Mouse (Mus musculus) MEL (cell line): ENCODE measurements at regions not wholly inside any gene's neighbourhood (a gene's known extent, or its start where the extent isn't known, plus 50 kb on each side); places are given as distances from the start of the nearest gene placed in this dataset.

Source experiments
- DNase-seq: peaks from one replicate; pipeline ENCODE4 v3.0.0; 2011; ENCODE audit warnings: low read depth, low spot score
- H3K27ac ChIP-seq: 2 replicates; pipeline ENCODE4 v1.5.1; 2012; ENCODE audit warnings: low read depth, mild to moderate bottlenecking, control low read depth, low read length, moderate library complexity; ENCODE audit not compliant: control insufficient read depth
- H3K27me3 ChIP-seq, 2 experiments: fragments of 150-350 bp in 1 of 2; sonication (generic) in 1 of 2; 2 replicates each; pipeline ENCODE4 v1.6.1; 2012; ENCODE audit warnings: low read length in 2 of 2, mild to moderate bottlenecking in 2 of 2, improper control_type of control experiment in 1 of 2, moderate library complexity in 1 of 2; ENCODE audit not compliant: insufficient read depth in 2 of 2, control insufficient read depth in 1 of 2
- H3K36me3 ChIP-seq, 2 experiments: 2 replicates each; pipeline ENCODE4 v1.6.1; 2012 to 2014; ENCODE audit warnings: low read length in 2 of 2, improper control_type of control experiment in 1 of 2, inconsistent platforms in 1 of 2, mild to moderate bottlenecking in 1 of 2; ENCODE audit not compliant: insufficient read depth in 2 of 2, control insufficient read depth in 1 of 2
- H3K4me1 ChIP-seq, 2 experiments: fragments of 150-350 bp in 1 of 2; sonication (generic) in 1 of 2; 2 replicates each; pipeline ENCODE4 v1.6.1; 2012; ENCODE audit warnings: low read length in 2 of 2, improper control_type of control experiment in 1 of 2, mild to moderate bottlenecking in 1 of 2; ENCODE audit not compliant: insufficient read depth in 2 of 2, control insufficient read depth in 1 of 2
- H3K4me3 ChIP-seq, 2 experiments: fragments of 150-350 bp in 1 of 2; sonication (generic) in 1 of 2; 2 replicates each; pipeline ENCODE4 v1.5.1; 2012; ENCODE audit warnings: low read depth in 2 of 2, low read length in 2 of 2, mild to moderate bottlenecking in 2 of 2, moderate library complexity in 2 of 2, control low read depth in 1 of 2, improper control_type of control experiment in 1 of 2; ENCODE audit not compliant: control insufficient read depth in 1 of 2, insufficient read depth in 1 of 2
- H3K79me2 ChIP-seq: 2 replicates; pipeline ENCODE4 v1.6.1; 2012; ENCODE audit warnings: mild to moderate bottlenecking, low read length, moderate library complexity; ENCODE audit not compliant: control insufficient read depth, poor library complexity, insufficient read depth
- H3K9ac ChIP-seq: 2 replicates; pipeline ENCODE4 v1.6.1; 2012; ENCODE audit warnings: low read depth, mild to moderate bottlenecking, control low read depth, low read length, moderate library complexity; ENCODE audit not compliant: control insufficient read depth, poor library complexity, severe bottlenecking
- H3K9me3 ChIP-seq: fragments of 150-350 bp; sonication (generic); replicated peaks from 2 replicates; pipeline ENCODE4 v1.6.1; 2012; ENCODE audit warnings: mild to moderate bottlenecking, low read length, improper control_type of control experiment, moderate library complexity; ENCODE audit not compliant: insufficient read depth
- CHD1 ChIP-seq: IDR thresholded peaks from 2 replicates; pipeline ENCODE4 v1.6.1; 2012; ENCODE audit warnings: low read depth, mild to moderate bottlenecking, inconsistent platforms, low read length, improper control_type of control experiment
- CHD2 ChIP-seq: IDR thresholded peaks from 2 replicates; pipeline ENCODE4 v1.6.1; 2011; ENCODE audit warnings: low read length, improper control_type of control experiment
- E2F4 ChIP-seq: IDR thresholded peaks from 2 replicates; pipeline ENCODE4 v1.6.1; 2011; ENCODE audit warnings: low read depth, low read length, improper control_type of control experiment, borderline replicate concordance
- EP300 ChIP-seq, 2 experiments: IDR thresholded peaks; 2 replicates each; pipeline ENCODE4 v1.6.1; 2011; ENCODE audit warnings: improper control_type of control experiment in 2 of 2, low read length in 2 of 2, low read depth in 1 of 2, mild to moderate bottlenecking in 1 of 2
- ETS1 ChIP-seq: IDR thresholded peaks from 2 replicates; pipeline ENCODE4 v1.6.1; 2012; ENCODE audit warnings: low read depth, mild to moderate bottlenecking, inconsistent platforms, low read length, improper control_type of control experiment, moderate library complexity
- GABPA ChIP-seq: IDR thresholded peaks from 2 replicates; pipeline ENCODE4 v1.6.1; 2012; ENCODE audit warnings: low read depth, mild to moderate bottlenecking, inconsistent platforms, low read length, improper control_type of control experiment, moderate library complexity
- GATA1 ChIP-seq: IDR thresholded peaks from 2 replicates; pipeline ENCODE4 v1.6.1; 2011; ENCODE audit warnings: low read depth, low read length, improper control_type of control experiment
- KAT2A ChIP-seq: conservative IDR thresholded peaks from 2 replicates; pipeline ENCODE4 v1.6.1; 2012; ENCODE audit warnings: low read depth, low read length, improper control_type of control experiment, inconsistent platforms
- MAZ ChIP-seq: IDR thresholded peaks from 2 replicates; pipeline ENCODE4 v1.6.1; 2012; ENCODE audit warnings: low read depth, mild to moderate bottlenecking, inconsistent platforms, low read length, improper control_type of control experiment
- MEF2A ChIP-seq: IDR thresholded peaks from 2 replicates; pipeline ENCODE4 v1.6.1; 2014; ENCODE audit warnings: low read depth, mild to moderate bottlenecking, inconsistent platforms, low read length, improper control_type of control experiment; ENCODE audit not compliant: poor library complexity, insufficient replicate concordance, severe bottlenecking; ENCODE audit errors: extremely low read depth
- MYB ChIP-seq: IDR thresholded peaks from 2 replicates; pipeline ENCODE4 v1.6.1; 2011; ENCODE audit warnings: mild to moderate bottlenecking, low read depth, low read length, improper control_type of control experiment
- MYC ChIP-seq: IDR thresholded peaks from 2 replicates; pipeline ENCODE4 v1.6.1; 2011; ENCODE audit warnings: low read depth, mild to moderate bottlenecking, low read length, improper control_type of control experiment, moderate library complexity
- NRF1 ChIP-seq: IDR thresholded peaks from 2 replicates; pipeline ENCODE4 v1.6.1; 2014; ENCODE audit warnings: low read depth, mild to moderate bottlenecking, inconsistent platforms, low read length, improper control_type of control experiment, moderate library complexity; ENCODE audit not compliant: poor library complexity, insufficient read depth, severe bottlenecking
- POLR2A ChIP-seq, 2 experiments: IDR thresholded peaks; 2 replicates each; pipeline ENCODE4 v1.6.1; 2011 to 2012; ENCODE audit warnings: low read length in 2 of 2, mild to moderate bottlenecking in 2 of 2, control low read depth in 1 of 2, improper control_type of control experiment in 1 of 2, low read depth in 1 of 2, moderate library complexity in 1 of 2; ENCODE audit not compliant: control insufficient read depth in 1 of 2, insufficient read depth in 1 of 2, poor library complexity in 1 of 2
- POLR2AphosphoS2 ChIP-seq: IDR thresholded peaks from 2 replicates; pipeline ENCODE4 v1.6.1; 2011; ENCODE audit warnings: low read length, improper control_type of control experiment
- POLR2AphosphoS5 ChIP-seq: IDR thresholded peaks from 2 replicates; pipeline ENCODE4 v1.6.1; 2012; ENCODE audit warnings: low read depth, borderline replicate concordance, mild to moderate bottlenecking, inconsistent platforms, low read length, moderate library complexity, mixed read lengths
- RAD21 ChIP-seq: IDR thresholded peaks from 2 replicates; pipeline ENCODE4 v1.6.1; 2011; ENCODE audit warnings: mild to moderate bottlenecking, low read depth, low read length, improper control_type of control experiment
- RCOR1 ChIP-seq: IDR thresholded peaks from 2 replicates; pipeline ENCODE4 v1.6.1; 2012; ENCODE audit warnings: low read depth, mild to moderate bottlenecking, inconsistent platforms, low read length, improper control_type of control experiment
- SMC3 ChIP-seq: IDR thresholded peaks from 2 replicates; pipeline ENCODE4 v1.6.1; 2011; ENCODE audit warnings: low read depth, low read length, improper control_type of control experiment
- TAL1 ChIP-seq: IDR thresholded peaks from 2 replicates; pipeline ENCODE4 v1.6.1; 2012; ENCODE audit warnings: mild to moderate bottlenecking, inconsistent platforms, low read length, moderate library complexity, mixed read lengths
- TBP ChIP-seq: IDR thresholded peaks from 2 replicates; pipeline ENCODE4 v1.8.0; 2011; ENCODE audit warnings: low read depth, low read length, improper control_type of control experiment
- TCF12 ChIP-seq: IDR thresholded peaks from 2 replicates; pipeline ENCODE4 v1.6.1; 2014; ENCODE audit warnings: low read depth, mild to moderate bottlenecking, inconsistent platforms, low read length, improper control_type of control experiment, moderate library complexity
- UBTF ChIP-seq: IDR thresholded peaks from 2 replicates; pipeline ENCODE4 v1.6.1; 2012; ENCODE audit warnings: low read depth, mild to moderate bottlenecking, inconsistent platforms, low read length, improper control_type of control experiment, moderate library complexity, borderline replicate concordance; ENCODE audit not compliant: insufficient read depth
- ZKSCAN1 ChIP-seq: IDR thresholded peaks from 2 replicates; pipeline ENCODE4 v1.6.1; 2012; ENCODE audit warnings: low read depth, mild to moderate bottlenecking, inconsistent platforms, low read length, improper control_type of control experiment, moderate library complexity

DNA sequence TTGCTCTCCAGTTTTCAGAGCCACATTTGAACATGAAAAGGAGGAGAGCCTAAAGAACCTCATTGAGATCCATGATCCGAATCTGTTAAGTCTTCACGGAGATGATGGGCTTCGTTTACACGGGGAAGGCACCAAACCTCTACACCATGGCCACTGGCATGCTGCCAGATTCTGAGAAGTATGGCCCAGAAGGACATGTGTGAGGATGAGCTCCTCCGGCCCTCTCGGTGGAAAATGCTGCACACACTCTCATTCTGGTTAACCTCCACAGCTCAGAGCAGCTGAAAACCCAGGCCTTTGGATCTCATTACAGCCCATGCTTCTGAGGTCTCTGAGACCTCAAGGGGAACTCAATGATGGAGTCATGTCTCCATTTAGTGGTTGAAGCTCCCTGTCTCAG, 296.9 kb upstream of the Negr1 start:
- no peak for DNase-seq
- no peaks in the 10 kb centered on the region for H3K9me3 ChIP-seq
- H3K27ac ChIP-seq, result no peak overlapping the region
- H3K9ac ChIP-seq, result no peak overlapping the region
- no peak for TF ChIP-seq EP300 (IDR thresholded peaks at IDR 0.05; ENCODE audit: low read depth in 1 of 2, low read length in 2 of 2)
- TF ChIP-seq RAD21, result no peak
- no peak for TF ChIP-seq TAL1
- no peak for TF ChIP-seq CHD1
- no peak for TF ChIP-seq MEF2A
- TF ChIP-seq GATA1, result no peak
- TF ChIP-seq MYC, result no peak
- no peak for TF ChIP-seq UBTF
- H3K27me3 ChIP-seq, result no peaks in the 10 kb centered on the region
- no peaks in the 10 kb centered on the region for H3K4me1 ChIP-seq
- no peaks in the 10 kb centered on the region for H3K79me2 ChIP-seq
- H3K36me3 ChIP-seq, result no peaks in the 10 kb centered on the region
- no peak overlapping the region for H3K4me3 ChIP-seq

- TF ChIP-seq POLR2A (IDR thresholded peaks at IDR 0.05; ENCODE audit: control insufficient read depth in 1 of 2, insufficient read depth in 1 of 2, low read depth in 1 of 2, low read length in 2 of 2, poor library complexity in 1 of 2) (no peak), TAL1 (no peak)
- TF ChIP-seq, all 39 proteins: peak for 0
- Histone ChIP-seq H3K27ac (no peak overlapping the region), H3K9me3 (no peaks in the 10 kb centered on the region), H3K79me2 (no peaks in the 10 kb centered on the region), H3K9ac (no peak overlapping the region), H3K4me1 (no peaks in the 10 kb centered on the region), H3K4me3 (no peak overlapping the region), H3K27me3 (no peaks in the 10 kb centered on the region), H3K36me3 (no peaks in the 10 kb centered on the region)
- no peak for DNase-seq
Measured at GRCm38 (mm10) chr3:156267727-156268126, 293.9 kb upstream of the Negr1 start.

- no peak for DNase-seq
- TF ChIP-seq UBTF (no peak), GABPA (no peak), MYB (no peak), SMC3 (no peak), E2F4 (no peak), KAT2A (no peak), TBP (no peak), MEF2A (no peak), GATA1 (no peak), CHD1 (no peak), EP300 (IDR thresholded peaks at IDR 0.05; ENCODE audit: low read depth in 1 of 2, low read length in 2 of 2) (no peak), ETS1 (no peak), CHD2 (no peak), POLR2AphosphoS5 (no peak), TCF12 (no peak), MAZ (no peak), POLR2AphosphoS2 (no peak), ZKSCAN1 (no peak), NRF1 (no peak), RCOR1 (no peak)
- no peaks in the 10 kb centered on the region for H3K9me3 ChIP-seq
- no peak overlapping the region for H3K9ac ChIP-seq
- no peaks in the 10 kb centered on the region for H3K36me3 ChIP-seq
- H3K4me1 ChIP-seq, result no peaks in the 10 kb centered on the region
- no peak overlapping the region for H3K27ac ChIP-seq
- H3K79me2 ChIP-seq, result no peaks in the 10 kb centered on the region
- H3K27me3 ChIP-seq, result no peaks in the 10 kb centered on the region
- H3K4me3 ChIP-seq, result no peak overlapping the region
Measured at GRCm38 (mm10) chr3:156299984-156300770, 261.4 kb upstream of the Negr1 start.
